Mouse (Mus musculus): ENCODE measurements around the gene Ano8.

GRCm38 (mm10) chr8:71497881-71498501 lies 12.2 kb upstream of the Ano8 start:
- no peak for TF ChIP-seq CTCF (IDR thresholded peaks at IDR 0.05; ENCODE audit: low read depth, low read length)
- TF ChIP-seq POLR2A (IDR thresholded peaks at IDR 0.05; ENCODE audit: borderline replicate concordance, low read depth, low read length), result no peak
